Mouse (Mus musculus) midbrain, embryonic 12.5 days (tissue): ENCODE measurements around the gene Scube1. TPM values are rescaled to one million over a fixed set of nuclear protein-coding genes. Genes with fewer than 3 reads are reported as not detected.
A peak's percentile ranks its signal among the peaks of the same experiment; 100 is the strongest.

ENCODE experiments used
- ATAC-seq: fragments of 200-750 bp; cut with Nextera tagmentation; 2 replicates; pipeline ENCODE4 v1.8.0; 2017; ENCODE audit warnings: low read depth, moderate TSS enrichment, moderate library complexity; ENCODE audit not compliant: low FRiP score
- H3K27ac ChIP-seq: fragments of 300-500 bp; sonication (generic); replicated peaks from 2 replicates; pipeline ENCODE4 v1.5.1; 2016; ENCODE audit warnings: mild to moderate bottlenecking
- H3K27me3 ChIP-seq: fragments of 300-500 bp; sonication (generic); 2 replicates; pipeline ENCODE4 v1.6.1; 2016; ENCODE audit warnings: mild to moderate bottlenecking
- H3K36me3 ChIP-seq: fragments of 300-500 bp; sonication (generic); 2 replicates; pipeline ENCODE4 v1.6.1; 2016
- H3K4me1 ChIP-seq: fragments of 300-500 bp; sonication (generic); 2 replicates; pipeline ENCODE4 v1.6.1; 2016
- H3K4me2 ChIP-seq: fragments of 300-500 bp; sonication (generic); replicated peaks from 2 replicates; pipeline ENCODE4 v1.6.1; 2016; ENCODE audit warnings: mild to moderate bottlenecking, moderate library complexity
- H3K4me3 ChIP-seq: fragments of 300-500 bp; sonication (generic); 2 replicates; pipeline ENCODE4 v1.5.1; 2016; ENCODE audit warnings: mild to moderate bottlenecking
- H3K9ac ChIP-seq: fragments of 300-500 bp; sonication (generic); replicated peaks from 2 replicates; pipeline ENCODE4 v1.6.1; 2016; ENCODE audit warnings: mild to moderate bottlenecking, moderate library complexity
- H3K9me3 ChIP-seq: fragments of 300-500 bp; sonication (generic); 2 replicates; pipeline ENCODE4 v1.6.1; 2016; ENCODE audit warnings: mild to moderate bottlenecking
- WGBS: fragments of 180-500 bp; shearing (Covaris S2); methylation state at CpG from one replicate; pipeline ENCODE4 v1.1.7; 2016; 5-methylcytosine and 5-hydroxymethylcytosine counted together
- polyA plus RNA-seq: library from polyadenylated mRNA; unstranded; fragments of >200 nt; fragmentation: Nextera tagmentation; extraction: Ambion mirVana; gene quantifications from 2 replicates; pipeline ENCODE4 v1.2.1, GENCODE M21; 2016

Gene Scube1
- polyA plus RNA-seq, 1 experiment from 2014 or later = 30.1 TPM

DNA sequence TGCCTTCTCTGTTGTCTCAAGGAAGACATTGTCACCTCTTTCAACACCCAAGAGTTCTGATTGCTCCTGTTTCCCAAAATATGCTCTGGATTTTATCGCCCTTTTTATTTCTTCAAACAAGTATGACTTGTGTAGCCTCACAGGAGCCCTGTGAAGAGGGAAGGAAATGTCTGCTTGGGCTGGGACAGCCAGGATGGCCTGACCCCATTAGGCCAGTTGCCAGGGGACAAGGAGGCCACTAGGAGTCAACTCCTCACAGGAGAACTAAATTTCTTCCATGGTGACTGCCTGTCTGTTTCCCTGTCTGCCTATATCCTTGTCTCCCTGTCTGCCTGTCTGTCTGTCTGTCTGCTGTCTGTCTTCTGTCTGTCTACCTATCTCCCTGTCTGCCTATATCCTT is 17.2 kb upstream of the Scube1 start:
- peaks cover 30% of the 10 kb centered on the region for H3K27me3 ChIP-seq
- ATAC-seq = no peak
- no peak overlapping the region for H3K4me2 ChIP-seq
- no peak overlapping the region for H3K9ac ChIP-seq
- no peaks in the 10 kb centered on the region for H3K36me3 ChIP-seq
- WGBS = 87% methylated on average over 1 of the region's 1 CpGs
- H3K4me3 ChIP-seq = no peak overlapping the region
- H3K4me1 ChIP-seq = peaks cover 12% of the 10 kb centered on the region
- no peak overlapping the region for H3K27ac ChIP-seq
- H3K9me3 ChIP-seq = no peaks in the 10 kb centered on the region

DNA sequence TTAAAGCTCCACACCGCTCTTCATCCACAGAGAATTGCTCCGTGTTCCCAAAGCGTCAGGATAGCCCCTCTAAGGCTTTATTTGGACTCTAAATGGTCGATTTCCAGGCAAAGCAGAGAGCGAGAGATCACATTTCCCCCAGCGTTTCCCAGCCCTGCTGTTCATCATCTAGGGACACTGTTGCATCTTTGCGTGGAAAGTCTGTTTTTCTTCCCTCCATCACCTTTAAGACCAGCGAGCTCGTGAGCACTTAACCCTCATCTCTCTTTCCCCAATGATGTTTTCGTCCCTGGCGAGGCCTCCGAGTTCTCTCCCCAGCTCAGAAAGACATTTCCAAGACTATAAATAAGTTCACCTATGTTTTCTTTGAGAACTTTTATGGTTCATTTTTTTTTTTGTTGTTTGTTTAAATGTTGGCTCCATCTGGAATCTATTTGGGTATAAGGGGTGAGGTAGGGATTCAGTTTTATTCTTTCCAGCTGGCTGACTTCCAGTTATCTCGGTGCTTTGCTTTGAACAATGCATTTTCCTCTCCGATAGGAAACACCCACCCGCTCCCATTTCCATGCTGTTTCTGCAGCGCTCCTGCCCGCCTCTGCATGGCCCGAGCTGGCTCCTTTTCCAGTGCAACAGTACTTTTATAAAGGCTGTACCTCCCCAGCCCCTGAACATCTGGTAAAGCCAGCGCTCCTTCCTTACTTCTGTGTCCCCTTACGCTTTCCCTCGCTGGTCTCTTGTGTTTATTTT is 16.0 kb upstream of the Scube1 start:
- no peak overlapping the region for H3K9ac ChIP-seq
- H3K27ac ChIP-seq = no peak overlapping the region
- H3K36me3 ChIP-seq = no peaks in the 10 kb centered on the region
- no peak for ATAC-seq
- H3K4me3 ChIP-seq = no peak overlapping the region
- peaks cover 42% of the 10 kb centered on the region for H3K27me3 ChIP-seq
- H3K4me2 ChIP-seq = no peak overlapping the region
- whole genome bisulfite sequencing = 24% methylated on average over 21 of the region's 21 CpGs
- H3K4me1 ChIP-seq = peaks cover 16% of the 10 kb centered on the region
- no peaks in the 10 kb centered on the region for H3K9me3 ChIP-seq

DNA sequence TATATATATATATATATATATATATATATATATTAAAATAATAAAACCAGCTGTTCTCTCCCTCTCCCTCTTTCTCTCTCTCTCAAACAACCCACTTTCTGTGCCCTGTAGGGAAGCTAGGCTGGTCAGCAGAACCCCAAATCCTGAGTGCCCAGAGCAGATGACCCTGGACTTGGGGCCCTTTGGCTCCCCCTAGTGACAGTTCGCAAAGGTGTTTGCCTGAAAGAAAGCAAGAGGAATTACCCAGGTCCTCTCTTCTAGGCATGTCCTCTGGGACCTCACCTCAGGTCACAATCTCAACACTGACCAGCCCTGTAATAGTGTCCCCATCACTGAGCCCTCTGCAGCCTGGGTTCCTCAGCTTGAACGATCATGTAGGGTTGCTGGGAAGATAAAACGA is 2.8 kb upstream of the Scube1 start:
- H3K36me3 ChIP-seq = no peaks in the 10 kb centered on the region
- WGBS = 15% methylated on average over 3 of the region's 3 CpGs
- H3K27ac ChIP-seq = no peak overlapping the region
- H3K4me3 ChIP-seq = no peak overlapping the region
- H3K9ac ChIP-seq = no peak overlapping the region
- ATAC-seq = no peak
- peaks cover 80% of the 10 kb centered on the region for H3K27me3 ChIP-seq
- H3K9me3 ChIP-seq = no peaks in the 10 kb centered on the region
- peaks cover 41% of the 10 kb centered on the region for H3K4me1 ChIP-seq
- no peak overlapping the region for H3K4me2 ChIP-seq

DNA sequence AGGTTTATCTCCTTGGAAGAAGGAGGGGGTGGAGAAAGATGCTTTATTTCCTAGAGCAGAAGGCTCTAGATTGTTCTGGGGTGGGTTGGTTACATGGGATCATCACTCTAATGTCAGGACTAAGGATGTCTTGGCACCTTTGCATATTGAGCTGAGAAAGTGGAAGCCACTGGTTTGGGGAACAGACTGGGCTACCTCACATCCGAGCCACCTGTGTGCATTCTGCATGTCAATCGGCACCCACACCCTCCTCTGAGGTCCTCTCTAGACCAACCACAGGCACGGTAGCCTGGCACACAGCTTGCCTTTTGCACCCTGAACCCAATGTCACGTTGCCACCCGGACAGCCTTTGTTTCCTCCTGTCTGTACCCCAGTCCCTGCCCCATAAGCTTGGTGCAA is 1.9 kb upstream of the Scube1 start:
- no peaks in the 10 kb centered on the region for H3K9me3 ChIP-seq
- H3K27me3 ChIP-seq = peaks cover 89% of the 10 kb centered on the region
- no peak for ATAC-seq
- no peak overlapping the region for H3K4me3 ChIP-seq
- H3K27ac ChIP-seq = no peak overlapping the region
- no peak overlapping the region for H3K4me2 ChIP-seq
- WGBS = 82% methylated on average over 5 of the region's 5 CpGs
- H3K4me1 ChIP-seq = peaks cover 41% of the 10 kb centered on the region
- H3K36me3 ChIP-seq = no peaks in the 10 kb centered on the region
- no peak overlapping the region for H3K9ac ChIP-seq

DNA sequence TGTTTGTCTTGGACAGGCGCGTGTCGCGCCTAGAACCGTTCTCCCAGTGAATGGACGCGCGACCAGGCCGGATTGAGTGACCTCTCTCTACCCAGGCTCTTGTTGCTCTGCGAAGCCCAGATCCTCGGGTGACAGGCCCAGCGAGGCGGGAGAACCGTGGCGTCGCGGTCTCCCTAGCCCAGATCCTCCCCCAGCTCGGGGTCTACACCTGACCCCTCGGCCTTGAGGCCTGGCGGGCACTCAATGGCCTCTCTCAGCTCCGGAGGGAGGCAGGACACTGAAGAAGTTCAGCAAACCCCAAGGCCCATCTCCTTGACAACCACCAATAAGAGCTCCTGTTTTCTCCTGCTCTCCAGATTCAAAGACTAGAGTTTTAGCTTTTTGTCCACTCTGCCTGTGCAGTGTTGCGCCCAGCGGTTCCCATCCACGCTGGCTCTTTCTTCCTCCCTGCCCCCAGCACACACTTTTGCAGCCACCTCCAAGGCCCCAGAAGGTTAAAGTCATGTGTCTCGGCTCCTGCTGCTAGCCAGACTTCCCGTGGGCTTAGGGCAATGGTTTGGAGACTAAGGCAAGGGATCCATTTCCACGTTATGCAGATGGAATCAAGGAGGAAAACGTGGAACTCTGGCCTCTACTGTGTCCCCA is 857 bp upstream of the Scube1 start:
- Histone ChIP-seq H3K27me3 (peaks cover 85% of the 10 kb centered on the region), H3K9me3 (no peaks in the 10 kb centered on the region), H3K9ac (no peak overlapping the region), H3K4me1 (peaks cover 43% of the 10 kb centered on the region), H3K36me3 (peaks cover 6% of the 10 kb centered on the region), H3K27ac (peak overlapping the region; percentile 76; the same call in 1 of the 2 replicates), H3K4me2 (peak overlapping the region; percentile 66), H3K4me3 (peak overlapping the region; percentile 66; the same call in 1 of the 2 replicates)
- 5% methylated on average over 28 of the region's 28 CpGs for WGBS
- ATAC-seq = peak; percentile 8; the same call in 1 of the 2 replicates

DNA sequence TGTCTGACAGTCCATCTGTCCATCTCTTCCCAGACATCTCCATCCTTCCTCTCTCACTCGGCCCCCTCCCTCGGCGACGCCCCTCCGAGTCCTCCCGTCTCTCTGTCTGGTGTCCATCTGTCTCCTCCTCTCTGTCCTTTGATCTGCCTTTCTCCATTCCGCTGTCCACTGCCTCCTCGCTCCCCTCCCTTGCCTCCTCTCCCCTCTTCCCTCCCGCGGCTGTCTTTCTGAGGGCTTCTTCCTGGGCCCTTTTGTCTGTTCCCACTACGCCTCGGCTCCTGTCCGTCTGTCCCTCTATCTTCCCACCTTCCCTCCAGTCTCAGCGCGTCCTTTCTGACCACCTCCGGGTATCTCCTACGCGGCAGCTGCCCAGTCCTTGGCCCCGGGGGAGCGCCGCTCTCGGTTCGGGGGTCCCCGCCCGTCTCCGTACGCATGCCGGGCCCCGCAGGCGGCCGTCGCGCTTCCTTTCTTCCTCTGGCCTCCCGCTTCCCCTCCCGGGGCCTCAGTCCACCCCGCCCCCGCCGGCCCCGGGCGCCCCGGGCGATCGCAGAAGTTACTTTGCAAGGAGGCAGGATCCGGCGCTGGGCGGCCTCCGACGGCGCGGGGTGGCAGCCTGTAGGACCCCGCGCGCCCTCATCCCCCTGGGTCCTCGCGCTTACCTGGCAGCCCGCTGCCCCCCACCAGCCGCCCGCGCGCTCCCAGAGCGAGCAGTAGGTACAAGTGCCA is 498 bp downstream of the Scube1 start:
- H3K4me2 ChIP-seq = peak overlapping the region; percentile 66
- peaks cover 43% of the 10 kb centered on the region for H3K4me1 ChIP-seq
- WGBS = under 1% methylated on average over 59 of the region's 61 CpGs
- ATAC-seq = no peak; the same call in 1 of the 2 replicates
- peak overlapping the region; percentile 76 for H3K27ac ChIP-seq
- H3K36me3 ChIP-seq = peaks cover 15% of the 10 kb centered on the region
- H3K4me3 ChIP-seq = peak overlapping the region; percentile 66
- peak overlapping the region; percentile 66 for H3K9ac ChIP-seq
- H3K9me3 ChIP-seq = no peaks in the 10 kb centered on the region
- peaks cover 80% of the 10 kb centered on the region for H3K27me3 ChIP-seq

DNA sequence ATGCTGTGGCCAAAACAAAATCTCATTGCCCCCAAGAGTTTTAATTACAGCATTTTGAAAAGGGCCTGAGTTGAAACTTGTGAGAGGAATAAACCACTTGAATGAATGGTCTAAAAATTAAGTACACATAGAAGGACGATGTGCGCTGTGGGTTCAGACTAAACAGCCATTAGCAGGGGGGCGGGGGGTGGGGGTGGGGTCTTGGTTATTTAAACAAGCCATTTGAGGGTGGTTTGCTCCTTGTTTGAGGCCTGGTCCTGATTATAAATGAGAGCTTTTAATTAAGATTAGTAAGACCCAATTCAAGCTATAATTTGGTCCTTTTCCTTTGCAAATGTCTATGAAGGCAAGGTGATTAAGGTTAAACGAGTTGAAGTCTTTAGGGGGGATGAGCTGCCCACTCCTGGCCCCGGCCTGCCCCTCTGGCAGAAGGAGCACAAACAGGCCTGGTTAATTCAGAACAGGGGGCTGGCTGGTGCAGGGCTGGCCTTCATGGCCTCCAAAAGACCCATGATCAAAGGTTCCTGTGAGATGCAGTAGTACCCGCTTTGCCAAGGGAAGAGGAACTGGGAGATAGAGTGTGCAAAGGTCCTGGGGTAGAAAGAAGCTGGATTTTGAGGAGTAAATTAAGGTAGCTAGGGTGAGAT is 9.1 kb downstream of the Scube1 start:
- Histone ChIP-seq H3K9ac (no peak overlapping the region), H3K27me3 (peaks cover 80% of the 10 kb centered on the region), H3K4me2 (no peak overlapping the region), H3K9me3 (no peaks in the 10 kb centered on the region), H3K36me3 (peaks cover 26% of the 10 kb centered on the region), H3K4me1 (peaks cover 26% of the 10 kb centered on the region), H3K27ac (no peak overlapping the region), H3K4me3 (no peak overlapping the region)
- WGBS = 49% methylated on average over 6 of the region's 6 CpGs
- no peak for ATAC-seq

DNA sequence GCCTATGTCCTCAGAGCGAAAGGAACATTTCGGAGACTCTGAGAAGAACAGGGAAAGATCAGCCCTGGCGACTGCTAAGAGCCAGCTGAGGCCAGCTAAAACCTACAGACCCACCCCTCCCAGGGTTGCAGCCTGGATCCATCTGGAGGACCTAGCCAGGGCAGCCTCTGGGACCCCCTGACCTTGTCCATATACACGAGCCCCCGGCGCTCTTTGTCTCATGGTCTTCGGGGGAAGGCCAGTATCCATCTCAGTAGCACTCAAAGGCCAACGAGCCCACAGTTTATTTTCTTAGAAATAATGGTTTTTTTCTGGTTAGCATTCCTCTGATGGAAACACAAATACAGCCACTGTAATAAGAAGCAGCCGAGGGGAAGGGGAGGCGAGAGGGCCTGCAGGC is 12.0 kb downstream of the Scube1 start:
- WGBS = 77% methylated on average over 10 of the region's 10 CpGs
- no peak for ATAC-seq
- Histone ChIP-seq H3K4me1 (peaks cover 37% of the 10 kb centered on the region), H3K9me3 (no peaks in the 10 kb centered on the region), H3K4me2 (no peak overlapping the region), H3K4me3 (no peak overlapping the region), H3K36me3 (peaks cover 5% of the 10 kb centered on the region; the same call in 1 of the 2 replicates), H3K27ac (no peak overlapping the region), H3K27me3 (peaks cover 77% of the 10 kb centered on the region), H3K9ac (no peak overlapping the region)

DNA sequence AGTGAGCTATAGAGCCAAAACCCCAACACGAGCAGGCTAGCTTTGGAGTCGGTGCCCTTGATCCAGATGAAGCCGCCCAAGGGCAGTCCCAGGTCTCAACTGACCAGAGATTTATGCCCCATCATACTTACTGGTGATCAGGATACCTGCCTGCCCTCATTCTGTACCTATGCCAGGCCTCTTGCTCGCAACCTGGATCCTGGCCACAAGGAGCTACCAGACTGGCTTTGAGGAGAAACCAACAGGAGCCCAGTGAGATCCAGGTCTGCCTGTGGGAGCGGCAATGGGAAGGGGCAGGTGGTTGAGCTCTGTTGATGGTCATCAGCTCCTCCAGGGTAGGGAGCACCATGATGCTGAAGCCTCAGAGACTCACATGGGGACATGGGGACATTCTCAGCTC is 12.5 kb downstream of the Scube1 start:
- 93% methylated on average over 5 of the region's 5 CpGs for WGBS
- H3K4me1 ChIP-seq = peaks cover 37% of the 10 kb centered on the region
- H3K9ac ChIP-seq = no peak overlapping the region
- H3K4me2 ChIP-seq = no peak overlapping the region
- H3K36me3 ChIP-seq = 0 out of 2 replicates have a peak, but pooled peaks cover under 1% of the 10 kb centered on the region
- H3K27me3 ChIP-seq = peaks cover 78% of the 10 kb centered on the region
- no peak overlapping the region for H3K27ac ChIP-seq
- no peak overlapping the region for H3K4me3 ChIP-seq
- ATAC-seq = no peak
- H3K9me3 ChIP-seq = no peaks in the 10 kb centered on the region

DNA sequence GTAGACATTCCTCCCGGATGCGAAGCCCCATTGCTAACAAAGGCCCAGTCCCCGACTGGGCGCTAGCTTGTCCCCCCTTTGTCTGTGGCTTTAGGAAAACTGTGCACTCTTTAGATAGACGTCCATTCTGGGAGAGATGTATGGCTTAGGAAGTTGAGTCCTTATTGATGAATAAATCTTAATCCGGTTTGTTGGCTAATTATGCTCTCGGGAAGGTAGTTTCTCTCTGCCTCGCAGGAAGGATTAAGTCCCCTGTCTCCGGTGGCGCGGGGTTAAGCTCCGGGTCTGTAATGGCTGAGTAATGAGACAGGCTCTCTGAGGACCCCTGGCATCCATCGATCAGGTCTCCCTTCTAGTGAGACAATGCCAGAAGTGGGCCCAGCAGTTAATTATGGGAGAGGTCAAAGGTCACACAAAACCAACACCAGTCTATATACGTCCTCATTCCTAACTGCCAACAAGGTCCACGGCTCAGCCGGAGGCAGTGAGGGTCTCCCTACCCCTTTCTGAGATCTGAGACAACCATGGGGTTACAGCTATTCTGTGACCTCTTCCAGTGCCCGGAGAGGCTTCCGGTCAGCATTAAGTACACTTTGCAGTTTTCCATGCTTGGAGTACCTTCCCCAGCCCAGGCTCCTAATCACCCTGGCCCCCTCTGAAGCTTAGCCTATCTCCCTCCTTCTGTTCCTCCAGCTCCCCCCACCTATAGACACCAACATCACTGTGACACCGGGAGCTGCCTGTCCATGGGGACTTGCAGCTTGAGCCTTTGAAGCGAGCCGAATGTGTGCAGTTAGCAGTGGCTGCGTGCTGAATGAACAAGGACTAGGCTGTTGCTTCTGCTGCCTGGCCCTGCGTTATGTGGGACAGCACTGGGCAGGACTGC is 14.7 kb downstream of the Scube1 start:
- H3K9ac ChIP-seq = no peak overlapping the region; the same call in 1 of the 2 replicates

More for the DNA sequence above, 14.7 kb downstream of the Scube1 start:
- peak; percentile 68 for ATAC-seq
- Histone ChIP-seq H3K4me1 (peaks cover 38% of the 10 kb centered on the region), H3K27me3 (peaks cover 84% of the 10 kb centered on the region), H3K4me2 (0 out of 2 replicates have a peak overlapping the region, but pooled peaks have one; percentile 2), H3K27ac (peak overlapping the region; percentile 61), H3K36me3 (no peaks in the 10 kb centered on the region), H3K9me3 (no peaks in the 10 kb centered on the region), H3K4me3 (no peak overlapping the region)
- WGBS = 6% methylated on average over 23 of the region's 23 CpGs
